Mouse (Mus musculus) limb, embryonic 12.5 days (tissue): ENCODE measurements around the gene Ldlrad1. TPM values are rescaled to one million over a fixed set of nuclear protein-coding genes. Genes with fewer than 3 reads are reported as not detected.

Experiments
- ATAC-seq: fragments of 200-750 bp; cut with Nextera tagmentation; 2 replicates; pipeline ENCODE4 v1.8.0; 2017; ENCODE audit warnings: low read depth, moderate TSS enrichment; ENCODE audit not compliant: insufficient number of reproducible peaks, insufficient read depth, low FRiP score, low TSS enrichment
- H3K27ac ChIP-seq: fragments of 300-500 bp; sonication (generic); 2 replicates; pipeline ENCODE4 v1.5.1; 2016; ENCODE audit warnings: mild to moderate bottlenecking, moderate library complexity
- H3K27me3 ChIP-seq: fragments of 300-500 bp; sonication (generic); 2 replicates; pipeline ENCODE4 v1.6.1; 2016; ENCODE audit warnings: mild to moderate bottlenecking, moderate library complexity
- H3K36me3 ChIP-seq: fragments of 300-500 bp; sonication (generic); 2 replicates; pipeline ENCODE4 v1.6.1; 2016; ENCODE audit warnings: mild to moderate bottlenecking, moderate library complexity
- H3K4me1 ChIP-seq: fragments of 300-500 bp; sonication (generic); replicated peaks from 2 replicates; pipeline ENCODE4 v1.6.1; 2016
- H3K4me2 ChIP-seq: fragments of 300-500 bp; sonication (generic); 2 replicates; pipeline ENCODE4 v1.6.1; 2016; ENCODE audit warnings: mild to moderate bottlenecking, moderate library complexity
- H3K4me3 ChIP-seq: fragments of 300-500 bp; sonication (generic); replicated peaks from 2 replicates; pipeline ENCODE4 v1.5.1; 2016; ENCODE audit warnings: mild to moderate bottlenecking
- H3K9ac ChIP-seq: fragments of 300-500 bp; sonication (generic); replicated peaks from 2 replicates; pipeline ENCODE4 v1.6.1; 2016; ENCODE audit warnings: mild to moderate bottlenecking, moderate library complexity
- H3K9me3 ChIP-seq: fragments of 300-500 bp; sonication (generic); 2 replicates; pipeline ENCODE4 v1.6.1; 2016; ENCODE audit warnings: mild to moderate bottlenecking, moderate library complexity
- WGBS: fragments of 180-500 bp; shearing (Covaris S2); methylation state at CpG from one replicate; pipeline ENCODE4 v1.1.7; 2016; 5-methylcytosine and 5-hydroxymethylcytosine counted together
- polyA plus RNA-seq: library from polyadenylated mRNA; unstranded; fragments of >200 nt; fragmentation: Nextera tagmentation; extraction: Ambion mirVana; gene quantifications from 2 replicates; pipeline ENCODE4 v1.2.1, GENCODE M21; 2016

Ldlrad1 gene
- polyA plus RNA-seq, 1 experiment from 2014 or later: not detected

DNA sequence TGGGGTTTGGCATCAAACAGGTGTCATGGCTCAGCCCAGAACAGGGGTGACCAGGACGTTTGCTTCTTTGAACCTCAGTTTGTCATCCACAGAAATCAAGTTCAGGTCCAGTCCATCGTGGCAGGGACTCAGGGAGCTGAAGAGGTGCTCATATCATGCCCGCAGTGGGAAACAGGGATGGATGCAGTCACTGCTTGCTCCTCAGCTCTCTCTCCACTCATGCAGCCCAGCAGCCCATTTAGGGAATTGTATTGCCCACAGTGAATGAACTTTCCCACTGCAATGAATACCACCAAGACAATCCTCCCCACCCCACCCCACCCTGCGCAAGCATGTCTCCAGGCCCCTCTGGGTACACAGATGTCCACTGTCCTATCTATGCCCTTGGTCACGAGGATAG is 3.0 kb downstream of the Ldlrad1 start:
- H3K27ac ChIP-seq: no peak overlapping the region
- whole genome bisulfite sequencing: 85% methylated on average over 5 of the region's 5 CpGs
- ATAC-seq: no peak

DNA sequence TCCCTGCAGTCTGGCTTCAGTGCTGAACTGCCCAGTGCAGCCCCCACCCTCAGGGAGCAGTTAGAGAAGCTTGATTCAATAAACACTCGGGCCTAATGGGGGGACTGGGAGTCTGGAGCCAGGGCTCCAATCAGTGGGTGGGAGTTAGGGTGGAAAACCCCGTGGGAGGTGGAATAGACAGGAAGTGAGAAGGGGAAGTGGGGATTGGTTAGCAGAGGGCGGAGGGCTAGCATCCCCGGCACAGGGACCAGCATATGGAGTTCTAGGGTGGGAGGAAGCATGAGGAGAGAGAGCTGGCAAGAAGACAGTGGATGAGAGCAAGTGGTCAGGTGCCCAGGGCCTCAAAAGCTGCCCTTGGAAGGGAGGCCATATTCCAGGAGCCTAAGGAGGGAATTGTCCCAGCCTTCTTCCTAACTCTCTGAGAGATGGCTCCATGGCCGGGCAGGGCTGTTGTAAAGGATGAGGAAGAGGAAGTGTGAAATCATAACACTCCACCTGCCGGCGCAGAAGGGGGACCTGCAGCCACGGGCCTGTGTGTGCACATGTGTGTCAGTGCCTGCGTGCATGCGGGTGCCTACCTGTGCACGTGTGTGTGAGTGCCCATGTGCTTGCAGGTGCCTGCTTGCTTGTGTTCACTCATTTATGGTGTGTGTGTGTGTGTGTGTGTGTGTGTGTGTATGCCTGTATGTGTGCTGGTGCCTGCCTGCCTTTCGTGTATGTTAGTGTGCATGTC is 4.5 kb downstream of the Ldlrad1 start:
- no peak for ATAC-seq
- peaks cover 5% of the 10 kb centered on the region for H3K4me1 ChIP-seq
- no peak overlapping the region for H3K9ac ChIP-seq
- H3K36me3 ChIP-seq: no peaks in the 10 kb centered on the region; the same call in 1 of the 2 replicates
- H3K27me3 ChIP-seq: no peaks in the 10 kb centered on the region
- no peaks in the 10 kb centered on the region for H3K9me3 ChIP-seq
- H3K4me2 ChIP-seq: no peak overlapping the region
- no peak overlapping the region for H3K4me3 ChIP-seq
- no peak overlapping the region for H3K27ac ChIP-seq
- WGBS: 64% methylated on average over 12 of the region's 12 CpGs

More for the DNA sequence above, 3.0 kb downstream of the Ldlrad1 start:
- Histone ChIP-seq H3K9ac (no peak overlapping the region), H3K9me3 (no peaks in the 10 kb centered on the region), H3K4me3 (no peak overlapping the region), H3K4me1 (peaks cover 5% of the 10 kb centered on the region), H3K36me3 (peaks cover 13% of the 10 kb centered on the region; the same call in 1 of the 2 replicates), H3K4me2 (no peak overlapping the region), H3K27me3 (no peaks in the 10 kb centered on the region)

DNA sequence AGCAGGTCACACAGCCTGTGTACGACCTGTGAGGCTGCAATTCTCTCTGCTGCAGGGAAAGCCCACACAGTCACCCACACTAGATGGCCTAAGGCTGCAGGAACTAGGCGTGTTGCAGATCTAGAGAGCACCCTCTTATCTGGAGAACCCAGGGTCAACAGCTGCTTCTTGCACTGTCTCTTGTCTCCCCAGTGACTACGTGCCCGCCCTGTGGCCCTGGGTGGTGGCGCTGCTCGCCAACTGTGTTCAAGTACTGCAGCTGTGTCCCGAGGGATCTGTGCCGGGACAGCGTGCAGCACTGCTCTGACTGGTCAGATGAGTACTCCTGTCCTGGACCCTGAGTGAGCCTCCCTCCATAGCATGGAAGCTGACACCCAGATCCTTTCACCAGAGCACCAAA is 8.6 kb downstream of the Ldlrad1 start:
- 84% methylated on average over 9 of the region's 9 CpGs for WGBS

DNA sequence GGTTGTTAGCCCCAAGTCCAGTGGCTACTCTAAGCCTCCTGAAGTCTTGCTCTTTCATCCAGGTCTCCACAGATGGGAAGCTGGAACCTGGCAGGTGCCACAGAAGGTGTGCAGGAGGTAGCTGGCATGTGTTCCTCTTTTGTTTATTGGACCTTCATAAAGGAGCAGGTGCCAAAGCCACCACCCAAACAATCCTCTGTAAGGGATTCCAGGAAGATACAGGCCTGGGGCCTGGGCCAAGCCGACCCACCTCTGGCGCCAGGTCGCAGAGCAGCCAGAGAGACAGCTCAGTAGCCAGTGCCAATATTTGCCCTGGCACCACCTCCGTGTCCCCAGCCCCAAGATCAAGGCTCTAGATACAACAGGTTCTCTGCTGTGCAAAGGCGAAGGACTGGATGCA is 12.5 kb downstream of the Ldlrad1 start:
- Histone ChIP-seq H3K9ac (no peak overlapping the region), H3K4me1 (no peaks in the 10 kb centered on the region), H3K9me3 (no peaks in the 10 kb centered on the region), H3K27ac (no peak overlapping the region), H3K4me2 (no peak overlapping the region), H3K27me3 (no peaks in the 10 kb centered on the region), H3K36me3 (no peaks in the 10 kb centered on the region), H3K4me3 (no peak overlapping the region)
- no peak for ATAC-seq
- 87% methylated on average over 5 of the region's 5 CpGs for WGBS

More for the DNA sequence above, 8.6 kb downstream of the Ldlrad1 start:
- no peaks in the 10 kb centered on the region for H3K9me3 ChIP-seq
- no peak overlapping the region for H3K4me3 ChIP-seq
- H3K27me3 ChIP-seq: no peaks in the 10 kb centered on the region
- H3K4me1 ChIP-seq: peaks cover 5% of the 10 kb centered on the region
- no peaks in the 10 kb centered on the region for H3K36me3 ChIP-seq
- H3K27ac ChIP-seq: no peak overlapping the region
- ATAC-seq: no peak
- H3K9ac ChIP-seq: no peak overlapping the region
- H3K4me2 ChIP-seq: no peak overlapping the region

DNA sequence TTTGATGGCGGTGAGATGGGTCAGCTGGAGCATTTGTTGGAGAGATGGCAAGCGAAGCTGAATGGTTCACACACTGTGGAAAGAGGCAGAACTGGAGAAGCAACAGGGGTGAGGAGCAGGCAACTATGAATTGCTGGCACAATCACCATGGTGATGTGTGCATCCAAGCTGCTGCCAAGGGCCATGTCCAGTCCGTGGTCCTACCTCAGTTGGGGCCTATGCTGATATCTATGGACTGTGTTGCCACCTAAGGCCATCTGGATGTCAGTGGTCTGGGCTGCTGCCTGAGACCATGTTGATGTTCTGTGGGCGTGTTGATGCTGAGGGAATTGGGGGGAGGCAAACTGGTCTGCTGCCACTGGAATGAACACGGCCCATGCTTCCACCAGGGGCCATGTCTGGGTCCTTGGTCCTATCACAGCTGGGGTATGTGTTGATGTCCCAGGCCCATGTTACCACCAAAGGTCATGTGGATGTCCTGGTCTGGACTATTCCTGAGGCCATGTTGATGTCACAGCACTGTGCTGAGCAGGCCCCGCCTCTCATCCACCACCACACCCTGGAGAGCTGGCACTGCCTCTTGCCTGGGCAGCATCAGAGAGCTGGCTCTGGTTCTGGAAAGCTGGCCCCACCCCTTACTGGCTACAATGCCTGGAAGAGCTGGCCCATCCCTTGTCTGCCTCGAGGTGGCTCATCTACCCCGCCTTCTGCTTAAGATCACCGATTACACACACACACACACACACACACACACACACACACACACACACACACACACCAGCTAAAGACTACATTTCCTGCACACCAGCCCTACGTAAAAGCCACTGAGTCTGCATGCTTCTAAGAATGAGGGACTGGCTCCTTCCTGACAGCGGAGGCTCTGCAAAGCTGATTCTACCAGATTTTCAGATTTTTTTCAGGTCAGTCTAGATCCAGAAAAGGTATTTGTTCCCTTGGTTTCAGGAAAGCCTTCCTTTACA is 14.5 kb downstream of the Ldlrad1 start:
- no peak overlapping the region for H3K4me3 ChIP-seq
- no peak overlapping the region for H3K27ac ChIP-seq
- H3K27me3 ChIP-seq: no peaks in the 10 kb centered on the region
- no peaks in the 10 kb centered on the region for H3K4me1 ChIP-seq
- H3K36me3 ChIP-seq: no peaks in the 10 kb centered on the region
- no peaks in the 10 kb centered on the region for H3K9me3 ChIP-seq
- WGBS: 77% methylated on average over 11 of the region's 11 CpGs
- ATAC-seq: no peak
- no peak overlapping the region for H3K9ac ChIP-seq
- no peak overlapping the region for H3K4me2 ChIP-seq

DNA sequence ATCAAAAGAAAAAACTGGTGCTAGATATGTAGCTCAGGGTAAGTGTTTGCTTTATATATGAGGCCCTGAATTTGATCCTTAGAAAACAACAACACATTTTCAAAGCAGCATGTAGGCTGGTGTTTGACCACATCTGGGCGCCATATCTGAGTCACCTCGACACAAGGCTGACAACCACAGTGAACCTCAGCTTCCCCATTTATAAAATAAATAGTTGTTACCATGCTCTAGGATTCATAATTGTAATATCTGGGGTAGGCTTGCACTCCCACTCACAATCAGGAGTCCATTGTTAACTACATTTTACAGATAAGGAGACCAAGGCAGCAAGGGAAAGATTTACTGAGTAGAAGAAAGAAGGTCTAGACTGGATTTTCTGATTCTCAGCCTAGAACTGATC is 17.3 kb downstream of the Ldlrad1 start:
- Histone ChIP-seq H3K9me3 (no peaks in the 10 kb centered on the region), H3K27ac (no peak overlapping the region), H3K4me1 (no peaks in the 10 kb centered on the region), H3K4me2 (no peak overlapping the region), H3K4me3 (no peak overlapping the region), H3K36me3 (peaks cover 11% of the 10 kb centered on the region), H3K9ac (no peak overlapping the region), H3K27me3 (no peaks in the 10 kb centered on the region)
- no peak for ATAC-seq
- 92% methylated on average over 2 of the region's 2 CpGs for WGBS

DNA sequence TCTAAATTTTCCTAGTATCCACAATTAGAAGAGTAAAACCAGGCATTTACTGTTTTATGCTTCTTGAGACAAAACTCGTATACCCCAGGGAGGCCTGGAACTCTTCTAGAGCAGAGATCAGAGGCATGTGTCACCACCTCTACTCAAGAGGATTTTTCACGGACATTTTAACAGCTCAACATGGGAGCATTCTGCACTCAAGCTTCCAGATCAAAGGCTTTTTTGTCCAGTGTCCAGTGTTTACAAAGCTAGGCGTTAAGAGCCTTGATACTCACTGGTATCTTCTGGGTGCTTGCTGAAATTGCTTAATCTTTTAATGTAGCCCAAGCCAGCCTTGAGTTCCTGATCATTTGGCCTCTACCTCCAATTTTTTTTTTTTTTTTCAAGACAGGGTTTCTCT is 23.2 kb downstream of the Ldlrad1 start:
- Histone ChIP-seq H3K9me3 (no peaks in the 10 kb centered on the region), H3K9ac (no peak overlapping the region), H3K27me3 (no peaks in the 10 kb centered on the region), H3K4me1 (no peaks in the 10 kb centered on the region), H3K36me3 (peaks cover 68% of the 10 kb centered on the region), H3K4me2 (no peak overlapping the region), H3K4me3 (no peak overlapping the region), H3K27ac (no peak overlapping the region)
- ATAC-seq: no peak
- 36% methylated on average over 3 of the region's 3 CpGs for WGBS

DNA sequence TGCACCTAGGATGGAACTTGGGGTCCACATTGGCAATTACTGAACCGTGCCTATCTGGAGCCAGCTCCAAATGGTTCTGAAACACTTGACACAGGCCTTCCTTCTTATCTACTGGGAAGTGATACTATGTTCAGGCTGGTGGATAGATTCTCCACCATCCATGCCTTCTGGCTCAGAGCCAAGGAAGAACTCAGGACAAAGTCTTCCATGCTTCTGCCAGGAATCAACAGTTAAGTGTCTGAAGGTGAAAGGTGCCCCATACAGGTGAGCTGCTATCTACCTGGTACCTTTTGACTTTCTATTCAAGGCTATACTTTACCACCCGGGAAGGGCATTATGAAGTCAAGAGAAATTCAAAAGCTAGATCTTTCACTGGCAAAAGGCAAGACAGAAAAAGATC is 29.3 kb downstream of the Ldlrad1 start:
- H3K9me3 ChIP-seq: no peaks in the 10 kb centered on the region; the same call in 1 of the 2 replicates
- 92% methylated on average over 2 of the region's 2 CpGs for WGBS
- no peak overlapping the region for H3K4me2 ChIP-seq
- H3K4me1 ChIP-seq: no peaks in the 10 kb centered on the region
- no peak overlapping the region for H3K4me3 ChIP-seq
- H3K36me3 ChIP-seq: peaks cover 93% of the 10 kb centered on the region
- ATAC-seq: no peak
- H3K27me3 ChIP-seq: no peaks in the 10 kb centered on the region
- H3K27ac ChIP-seq: no peak overlapping the region
- no peak overlapping the region for H3K9ac ChIP-seq

DNA sequence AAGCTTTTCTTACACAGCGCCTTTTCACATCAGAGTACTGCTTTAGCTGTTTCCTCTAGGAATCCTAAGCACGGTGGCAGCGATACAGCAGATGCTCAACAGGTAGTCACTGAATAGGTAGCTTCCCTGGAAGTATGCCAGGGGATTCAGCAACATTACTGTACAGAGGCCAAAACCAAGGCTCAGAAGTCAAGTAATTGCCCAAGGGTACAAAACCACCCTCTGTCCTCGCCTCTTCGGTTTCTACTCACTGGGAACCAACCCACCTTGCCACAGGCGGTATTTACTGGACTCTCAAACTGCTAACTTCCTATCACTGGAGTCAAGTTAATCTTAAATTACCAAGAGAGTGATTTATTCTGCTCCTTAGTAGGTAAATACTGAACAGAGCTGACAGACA is 31.2 kb downstream of the Ldlrad1 start:
- 94% methylated on average over 6 of the region's 6 CpGs for WGBS
- Histone ChIP-seq H3K9me3 (no peaks in the 10 kb centered on the region; the same call in 1 of the 2 replicates), H3K4me2 (no peak overlapping the region), H3K4me3 (no peak overlapping the region), H3K27ac (no peak overlapping the region), H3K4me1 (peaks cover 2% of the 10 kb centered on the region; the same call in 1 of the 2 replicates), H3K36me3 (peaks cover 89% of the 10 kb centered on the region), H3K27me3 (no peaks in the 10 kb centered on the region), H3K9ac (no peak overlapping the region)
- no peak for ATAC-seq

DNA sequence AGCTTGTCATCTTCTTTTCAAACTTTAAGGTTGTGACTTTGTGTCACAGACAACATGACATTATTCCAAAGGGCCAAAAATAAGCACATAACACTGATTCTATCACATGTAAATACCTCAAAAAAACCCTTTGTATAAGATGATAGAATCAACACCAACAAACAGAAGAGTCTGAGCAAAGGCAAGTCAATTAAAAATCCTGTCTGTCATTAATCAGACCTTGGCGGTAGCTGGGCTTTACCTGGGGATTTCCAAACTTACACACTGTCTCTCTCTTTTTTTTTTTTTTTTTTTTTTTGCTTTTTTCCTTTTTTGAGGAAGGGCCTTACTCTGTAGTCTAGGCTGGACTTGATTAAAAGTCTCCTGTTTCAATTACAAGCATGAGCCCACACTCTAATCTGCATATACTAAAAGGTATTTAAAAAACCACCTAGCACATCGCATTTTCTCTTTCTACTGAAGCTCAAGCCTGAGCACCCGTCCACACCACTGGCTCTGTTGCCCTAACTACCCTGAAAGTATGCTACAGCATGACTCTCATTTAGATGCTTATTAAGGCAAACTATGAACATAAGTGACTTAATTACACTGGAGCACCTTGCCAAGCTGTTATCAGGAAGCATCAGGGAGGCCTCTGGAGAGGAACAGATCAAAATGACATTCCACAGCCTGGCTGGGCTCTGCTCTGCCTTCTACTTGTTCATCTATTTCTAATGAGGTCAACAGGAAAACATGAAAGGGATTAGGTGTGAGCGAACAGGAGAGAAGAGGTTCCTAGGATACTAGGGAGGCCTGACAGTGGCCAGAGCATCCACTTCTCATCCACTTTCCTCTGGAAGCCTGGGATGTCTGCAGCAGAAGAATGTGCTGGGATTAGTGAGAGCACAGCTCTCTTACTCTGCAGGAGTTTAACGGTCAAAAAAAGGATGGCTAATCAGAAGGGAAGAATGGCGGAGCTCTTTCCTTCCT is 34.7 kb downstream of the Ldlrad1 start:
- WGBS: 76% methylated on average over 6 of the region's 6 CpGs
- Histone ChIP-seq H3K9ac (no peak overlapping the region), H3K4me1 (peaks cover 14% of the 10 kb centered on the region), H3K27ac (no peak overlapping the region), H3K9me3 (no peaks in the 10 kb centered on the region; the same call in 1 of the 2 replicates), H3K4me2 (no peak overlapping the region), H3K4me3 (no peak overlapping the region), H3K27me3 (no peaks in the 10 kb centered on the region), H3K36me3 (peaks cover 72% of the 10 kb centered on the region)
- no peak for ATAC-seq
